Mouse (Mus musculus) thymus, adult 2 months (tissue): ENCODE results near the gene Fam208b.

Source experiments
- CTCF ChIP-seq: fragments of 200-500 bp; IDR thresholded peaks from 2 replicates; pipeline ENCODE4 v1.5.1; 2012; ENCODE audit warnings: mild to moderate bottlenecking, control low read depth, low read length, moderate library complexity, borderline replicate concordance; ENCODE audit not compliant: control insufficient read depth, poor library complexity, insufficient read depth; ENCODE audit errors: extremely low read depth
- POLR2A ChIP-seq: fragments of 200-500 bp; IDR thresholded peaks from 2 replicates; pipeline ENCODE4 v1.6.1; 2012; ENCODE audit warnings: mild to moderate bottlenecking, low read length, control low read depth, moderate library complexity; ENCODE audit not compliant: control insufficient read depth, poor library complexity, insufficient read depth; ENCODE audit errors: extremely low read depth

DNA sequence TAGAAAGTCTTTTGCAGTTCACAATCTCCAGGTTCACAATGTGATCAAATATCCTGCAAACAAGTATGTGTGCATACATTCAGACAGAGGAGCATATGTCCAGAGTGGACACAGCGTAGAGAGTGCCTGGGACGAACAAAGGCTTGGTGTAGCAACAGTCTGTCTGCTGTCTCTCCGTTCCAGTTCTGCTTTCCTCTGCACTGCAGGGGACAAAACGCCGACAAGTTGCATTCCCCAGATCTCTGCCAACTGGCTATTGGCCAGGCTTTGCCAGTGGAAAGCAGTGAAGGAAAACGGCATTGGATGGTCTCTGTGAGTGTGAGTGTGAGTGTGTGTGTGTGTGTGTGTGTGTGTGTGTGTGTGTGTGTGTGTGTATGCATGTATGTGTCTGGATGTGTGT is 87.4 kb downstream of the Fam208b start:
- TF ChIP-seq CTCF (no peak), POLR2A (no peak)
